Mouse (Mus musculus) kidney, postnatal 36 days (tissue): ENCODE measurements around the gene Il3.

Experiments
- DNase-seq, 2 experiments: peaks; one replicate each; pipeline ENCODE4 v3.0.0; 2021 to 2022; ENCODE audit warnings: mixed read lengths in 2 of 2

The Il3 gene

DNA sequence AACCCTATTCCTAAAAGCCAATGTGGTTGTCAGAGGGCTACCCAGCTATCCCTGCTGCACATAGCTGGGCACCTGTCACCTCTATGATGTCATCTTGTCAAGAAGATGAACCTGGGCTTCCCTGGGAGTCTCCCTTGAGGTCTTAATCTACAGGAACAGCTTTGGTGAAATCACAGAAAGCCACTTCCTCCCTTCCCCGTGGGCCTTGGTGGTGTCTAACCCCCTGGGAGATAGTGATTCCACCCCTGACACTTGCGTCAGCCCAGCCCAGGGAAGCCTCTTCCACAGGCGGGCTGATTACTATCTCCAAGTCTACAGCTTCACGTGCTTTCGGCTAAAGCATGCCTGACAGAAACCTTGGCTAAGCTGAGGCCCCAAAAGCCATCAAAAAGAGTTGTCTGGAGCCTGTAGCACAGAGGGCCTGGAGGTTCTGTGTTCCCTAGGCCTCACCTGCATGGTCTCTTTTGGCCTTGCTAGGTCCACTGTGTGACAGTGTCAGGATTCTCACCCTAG is 4.4 kb upstream of the Il3 start:
- DNase-seq: no peak

DNA sequence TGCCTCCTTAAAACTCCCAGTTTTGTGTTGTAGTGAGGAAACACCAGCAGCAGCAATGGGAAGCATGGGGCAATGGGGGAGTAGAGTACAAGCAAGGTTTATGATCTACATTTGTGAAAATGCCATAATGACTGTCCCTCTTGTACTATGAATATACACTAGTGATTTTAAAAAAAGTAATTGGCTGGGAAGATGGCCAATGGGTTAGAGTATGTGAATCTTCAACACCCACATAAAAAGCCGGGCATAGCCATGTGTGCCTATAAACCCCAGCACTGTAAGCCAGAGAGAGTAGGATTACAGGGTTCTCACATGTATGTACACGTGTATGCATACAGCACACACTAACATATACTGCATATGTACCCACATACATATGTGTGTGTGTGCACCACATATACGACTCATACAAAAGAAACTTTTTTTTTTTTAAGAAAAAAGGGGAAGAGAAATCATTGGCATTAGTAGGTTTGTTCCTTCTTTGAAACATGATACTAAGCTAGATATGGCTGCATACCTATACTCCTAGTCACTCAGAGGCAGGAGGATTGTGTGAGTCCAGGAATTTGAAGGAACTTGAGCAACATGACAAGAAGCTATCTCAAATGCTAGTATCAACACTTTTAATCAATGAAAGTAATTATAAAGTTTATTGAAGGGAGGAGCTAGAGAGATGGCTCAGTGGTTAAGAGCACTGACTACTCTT is 2.3 kb upstream of the Il3 start:
- DNase-seq: no peak

DNA sequence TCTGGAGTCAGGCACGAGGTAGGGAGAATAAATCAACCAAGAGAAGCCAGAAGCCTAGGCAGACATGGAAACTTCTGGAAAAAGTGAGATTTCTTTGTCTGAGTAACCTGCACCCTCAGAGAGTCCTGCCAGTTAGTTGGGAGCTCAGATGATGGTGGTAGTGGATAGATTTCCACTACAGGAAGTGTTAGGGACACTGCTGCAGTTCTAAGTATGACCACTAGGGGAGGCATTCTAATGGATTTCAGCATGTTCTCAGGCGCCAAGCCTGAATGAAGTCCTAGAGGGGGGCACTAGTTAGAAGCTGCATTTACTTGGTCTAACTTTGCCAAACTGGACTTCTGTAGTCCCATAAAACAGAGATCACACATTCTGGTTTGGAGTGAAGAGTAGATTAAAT is 2.5 kb downstream of the Il3 start:
- peak; percentile 55 to 71 for DNase-seq

GRCm38 (mm10) chr11:54263405-54264031 is 3.6 kb downstream of the Il3 start:
- DNase-seq: no peak

DNA sequence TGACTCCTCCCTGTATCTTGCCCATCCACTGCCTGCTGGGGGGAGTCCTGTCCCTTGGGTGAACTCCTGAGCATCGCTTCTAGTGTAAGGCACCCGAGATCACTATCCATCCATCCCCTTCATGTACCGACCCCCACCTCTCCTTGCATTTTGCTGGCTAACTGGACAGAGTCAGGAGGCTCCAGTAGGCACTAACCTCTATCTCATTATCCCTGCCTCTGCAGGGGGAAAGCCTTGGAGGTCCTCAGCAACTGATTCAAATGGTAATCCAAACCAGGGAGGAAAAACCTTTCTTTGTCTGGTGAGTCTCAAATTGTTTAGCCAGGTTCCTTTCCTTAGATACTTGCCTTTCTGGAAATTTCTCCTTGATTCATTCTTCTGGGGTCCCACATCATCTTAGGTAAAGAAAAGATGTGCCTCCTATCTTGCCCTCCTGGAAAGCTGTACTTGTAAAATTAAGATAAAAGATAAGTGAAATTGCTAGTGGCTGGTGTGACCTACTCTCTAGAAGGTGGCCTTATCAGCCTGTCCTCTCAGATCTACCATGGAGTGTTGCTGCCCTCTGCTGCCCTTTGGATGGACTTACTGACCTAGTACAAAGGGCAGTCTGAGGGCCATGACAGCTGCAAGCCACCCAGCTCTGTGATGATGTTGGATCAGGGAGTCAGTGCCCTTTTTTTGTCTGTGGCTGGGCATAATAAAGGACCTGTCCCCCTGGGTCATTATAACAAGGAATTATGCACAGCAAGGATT is 10.3 kb downstream of the Il3 start:
- peak; percentile 79 to 86 for DNase-seq

- peak in 1 of 2 experiments; percentile 10 for DNase-seq
Measured at GRCm38 (mm10) chr11:54254114-54254513, 13.0 kb downstream of the Il3 start.

- no peak for DNase-seq
Measured at GRCm38 (mm10) chr11:54250575-54250974, 16.5 kb downstream of the Il3 start.

DNA sequence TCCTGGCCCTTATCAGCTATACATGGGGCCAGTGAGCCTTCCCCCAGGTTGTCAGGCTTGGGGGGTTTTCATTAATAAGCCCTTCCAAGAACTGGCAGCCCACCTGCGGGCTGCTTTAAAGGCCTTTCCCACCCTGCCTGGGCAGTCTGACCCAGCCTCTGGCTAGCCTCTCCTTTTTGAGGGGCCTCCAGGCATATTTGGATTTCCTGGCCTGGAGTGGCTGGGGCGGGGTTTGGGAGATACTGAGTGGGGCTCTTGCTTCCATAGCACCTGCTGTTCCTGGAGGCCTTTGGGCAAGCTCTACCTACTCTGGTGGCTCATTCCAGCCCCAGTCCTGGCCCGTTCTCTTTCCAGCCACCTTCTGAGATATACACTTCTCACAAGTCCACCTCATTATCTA is 17.3 kb downstream of the Il3 start:
- DNase-seq: no peak

- no peak for DNase-seq
Measured at GRCm38 (mm10) chr11:54248940-54249717, 17.9 kb downstream of the Il3 start, which contains the start of gene Csf2. Csf2 (minus strand) TSS chr11:54249667.

DNA sequence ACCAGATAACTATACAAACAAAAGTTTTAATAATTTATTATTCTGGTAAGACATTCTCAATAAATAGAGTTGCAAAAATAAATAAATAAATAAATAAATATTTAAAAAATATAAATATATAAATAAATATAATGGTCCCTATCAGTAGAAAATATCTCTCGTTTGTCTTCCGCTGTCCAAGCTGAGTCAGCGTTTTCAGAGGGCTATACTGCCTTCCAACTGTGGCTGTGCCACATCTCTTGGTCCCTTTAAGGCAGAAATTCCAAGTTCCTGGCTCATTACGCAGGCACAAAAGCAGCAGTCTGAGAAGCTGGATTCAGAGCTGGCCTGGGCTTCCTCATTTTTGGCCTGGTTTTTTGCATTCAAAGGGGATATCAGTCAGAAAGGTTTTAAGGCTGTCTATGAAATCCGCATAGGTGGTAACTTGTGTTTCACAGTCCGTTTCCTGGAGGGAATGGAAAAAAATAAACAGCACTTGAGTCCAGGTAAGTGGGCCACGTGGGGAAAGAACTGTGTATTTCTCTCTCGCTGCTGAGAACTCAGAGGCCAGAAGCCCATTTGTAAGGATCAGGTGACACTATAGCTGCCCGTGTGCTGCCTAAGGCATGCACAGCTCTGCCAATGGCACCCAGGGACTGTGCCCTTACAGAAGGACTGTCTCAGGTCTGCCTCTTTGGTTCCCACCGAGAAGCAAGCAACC is 19.7 kb downstream of the Il3 start:
- DNase-seq: no peak

DNA sequence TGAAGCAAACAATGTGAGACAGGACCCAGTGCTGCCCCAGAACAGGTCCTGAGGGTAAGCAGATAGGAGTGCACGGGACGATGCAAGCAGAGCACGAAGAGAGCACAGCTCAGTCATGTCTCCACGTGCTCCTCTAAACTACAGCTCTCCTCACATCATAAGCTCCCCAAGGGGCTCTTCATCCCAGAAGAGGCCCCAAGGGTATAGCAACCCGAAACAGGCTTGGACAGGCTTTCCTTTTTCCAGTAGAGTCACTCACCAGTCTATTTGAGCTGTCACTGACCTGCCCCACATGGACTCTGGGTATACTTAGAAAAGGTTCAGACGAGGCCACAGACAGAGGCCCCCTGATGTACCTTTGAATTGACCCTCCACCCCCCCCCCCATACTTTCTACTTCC is 22.6 kb downstream of the Il3 start:
- DNase-seq: no peak

DNA sequence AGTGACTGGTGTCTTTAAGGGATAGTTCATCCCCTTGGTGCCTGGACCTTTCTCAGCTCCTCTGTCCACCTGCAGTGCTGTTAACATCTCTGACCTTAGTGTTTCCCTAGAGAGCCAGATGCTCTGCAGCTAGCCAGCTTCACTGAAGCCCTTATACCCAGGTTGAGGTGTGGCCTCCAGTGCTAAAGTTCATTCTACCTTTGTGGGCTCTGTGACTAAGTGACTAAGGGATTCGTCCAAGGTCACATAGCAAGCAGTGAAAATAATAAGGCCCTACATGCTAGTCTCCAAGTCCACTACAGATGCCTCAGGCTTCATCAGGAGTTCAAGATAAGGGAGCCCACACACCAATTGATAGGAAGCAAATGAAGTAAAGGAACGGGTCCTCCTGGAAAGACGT is 24.6 kb downstream of the Il3 start:
- no peak for DNase-seq

DNA sequence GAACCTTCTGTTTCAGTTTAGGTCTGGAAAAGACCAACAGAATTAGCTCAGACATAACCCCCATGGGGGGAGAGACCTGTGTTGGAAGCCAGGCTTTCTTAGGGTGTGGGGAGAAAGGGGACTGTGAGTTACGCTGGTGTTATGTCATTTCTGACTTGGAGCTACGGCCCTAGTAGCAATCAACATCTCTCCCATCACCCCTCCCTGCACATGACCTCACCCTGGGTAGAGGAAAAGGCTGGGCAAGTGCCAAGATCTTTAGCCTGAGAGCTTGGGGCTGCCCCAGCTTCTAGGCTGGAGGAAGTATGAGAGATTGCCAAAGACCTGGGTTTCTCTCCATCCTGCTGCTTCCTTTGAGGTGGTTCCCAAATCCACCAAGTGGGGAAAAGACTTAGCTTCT is 30.1 kb downstream of the Il3 start:
- peak; percentile 2 to 22 for DNase-seq

DNA sequence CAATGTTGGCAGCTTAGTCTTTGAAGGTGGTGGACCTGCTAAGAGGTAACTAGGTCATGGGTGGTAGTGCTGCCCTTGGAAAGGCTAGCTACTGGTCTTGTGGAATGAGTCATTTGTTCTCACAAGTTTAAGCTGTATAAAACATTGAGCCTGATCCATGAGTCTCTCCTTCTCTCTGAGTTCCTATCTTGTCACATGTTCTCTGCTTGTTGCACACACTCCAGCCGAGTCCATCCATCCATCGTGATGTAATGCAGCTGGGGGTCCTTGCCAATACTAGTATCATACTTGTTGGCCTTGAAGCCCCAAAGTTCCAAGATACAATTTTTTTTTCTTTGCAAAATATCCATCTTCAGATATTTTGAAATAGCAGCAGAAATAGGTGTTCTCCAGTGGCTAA is 39.6 kb downstream of the Il3 start:
- DNase-seq: no peak

DNA sequence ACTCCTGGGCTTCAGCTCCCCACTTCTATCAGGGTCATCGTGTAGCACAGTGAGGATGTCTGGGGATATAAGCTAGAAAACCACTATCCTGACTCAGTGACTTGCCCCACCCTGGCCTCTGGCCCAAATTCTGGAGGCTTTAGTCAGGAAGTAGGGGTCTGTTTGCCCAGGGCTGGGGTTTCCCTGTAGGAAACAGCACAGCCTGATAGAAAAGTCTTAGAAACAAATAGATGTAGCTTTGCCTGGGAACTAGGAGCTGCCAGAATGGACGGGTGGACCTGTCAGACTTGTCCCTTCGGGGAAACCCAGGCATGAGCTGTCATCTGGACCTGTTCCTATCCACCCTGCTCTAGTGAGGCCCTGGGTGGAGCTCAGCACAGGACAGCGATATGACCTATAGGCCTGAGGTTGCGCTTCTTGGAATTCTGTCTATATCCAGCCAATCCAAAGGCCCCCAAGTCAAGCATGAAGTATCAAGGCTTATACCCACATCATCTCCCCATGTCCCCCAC is 42.5 kb downstream of the Il3 start:
- DNase-seq: no peak

DNA sequence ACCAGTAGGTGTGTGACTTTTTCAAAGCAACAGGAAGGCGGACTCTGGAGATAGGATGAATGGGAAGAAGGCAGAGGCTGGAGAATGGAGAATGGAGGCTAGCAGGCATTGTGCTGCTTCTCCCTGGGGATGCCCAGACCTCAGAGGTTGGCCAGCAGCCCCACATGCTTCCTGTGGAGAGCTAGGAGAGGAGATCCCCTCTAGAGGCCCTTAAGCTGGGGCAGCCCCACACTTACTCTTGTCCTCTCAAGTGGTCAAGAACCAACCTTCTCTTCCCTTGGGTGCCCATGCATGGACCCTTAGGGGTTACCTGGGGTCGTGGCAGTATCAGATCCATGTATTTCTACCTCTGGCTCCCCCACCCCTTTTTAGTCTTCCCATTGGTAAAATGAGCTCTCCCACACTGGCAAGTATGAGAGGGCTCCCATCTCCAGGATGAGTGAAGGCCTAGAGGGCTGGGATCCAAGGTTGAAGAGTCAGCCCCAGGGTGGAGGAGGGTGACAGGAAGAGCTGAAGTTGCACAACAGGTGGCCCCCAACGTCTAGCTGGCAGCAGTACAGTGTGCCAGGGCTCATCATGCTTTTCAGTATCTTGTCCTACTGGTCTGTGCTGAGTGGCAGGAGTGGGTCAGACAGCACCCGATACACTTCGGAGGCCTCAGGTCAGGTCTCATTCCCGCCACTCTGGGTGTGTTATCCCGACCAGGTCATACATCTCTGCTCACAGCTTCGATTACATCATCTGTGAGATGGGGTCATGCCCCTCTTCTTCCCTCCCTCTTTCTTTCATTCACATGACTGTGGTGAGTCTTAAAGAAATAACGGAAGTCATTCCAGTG is 43.2 kb downstream of the Il3 start:
- DNase-seq: no peak

DNA sequence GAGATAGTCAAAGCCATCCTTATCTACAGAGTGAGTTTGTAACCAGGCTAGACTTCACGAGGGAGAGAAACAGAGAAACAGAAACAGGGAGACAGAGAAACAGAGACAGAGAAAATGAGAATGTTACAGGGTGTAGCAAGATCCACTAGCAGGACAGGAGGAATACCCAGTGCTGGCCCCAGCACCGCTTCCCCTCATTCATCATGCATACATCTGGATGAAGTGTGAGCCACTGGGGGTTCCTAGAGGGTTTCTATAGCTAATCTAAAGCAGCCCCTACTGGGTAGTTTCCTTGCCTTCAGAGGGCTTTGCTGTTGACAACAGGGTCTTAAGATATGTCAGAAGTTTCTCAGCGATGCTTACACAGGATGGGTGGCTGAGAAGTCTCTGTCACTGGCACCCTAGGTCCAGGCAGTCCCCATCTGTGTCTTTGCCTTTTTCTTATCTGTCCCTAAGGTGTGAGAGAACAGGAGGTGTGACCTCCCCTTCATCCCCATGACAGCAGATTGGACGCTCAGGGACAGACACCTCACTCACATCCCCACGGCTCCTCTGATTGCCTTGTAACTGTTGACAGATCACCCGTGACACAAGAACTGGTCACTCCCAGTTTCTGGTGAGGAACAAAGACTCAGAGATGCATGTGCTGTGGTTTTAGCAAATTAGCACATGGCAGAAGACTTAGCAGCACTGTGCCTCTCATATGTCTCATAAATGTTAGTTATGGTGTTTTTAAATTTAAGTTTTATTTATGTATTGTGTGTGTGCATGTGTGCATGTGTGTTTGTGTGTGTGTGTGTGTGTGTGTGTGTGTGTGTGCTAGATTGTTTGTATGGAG is 47.0 kb downstream of the Il3 start:
- DNase-seq: no peak

DNA sequence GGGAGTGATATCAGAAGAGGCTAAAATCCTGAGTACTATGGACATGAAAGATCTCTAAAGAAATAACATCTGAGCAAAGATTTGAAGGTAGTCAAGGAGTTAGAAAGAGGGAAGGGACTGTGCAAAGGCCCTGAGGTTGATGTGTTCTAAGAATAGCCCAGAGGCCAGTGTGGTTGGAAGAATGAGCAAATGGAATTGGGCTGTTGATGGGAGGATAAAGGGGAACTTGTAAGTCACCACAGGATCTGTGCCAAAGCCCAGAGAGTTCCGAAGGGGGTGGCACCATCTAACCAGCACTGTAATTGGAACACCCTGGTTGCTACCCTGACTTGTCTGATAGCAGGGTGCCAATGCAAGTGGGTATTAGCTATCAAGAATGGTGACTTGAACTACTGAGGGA is 47.9 kb downstream of the Il3 start:
- DNase-seq: no peak

DNA sequence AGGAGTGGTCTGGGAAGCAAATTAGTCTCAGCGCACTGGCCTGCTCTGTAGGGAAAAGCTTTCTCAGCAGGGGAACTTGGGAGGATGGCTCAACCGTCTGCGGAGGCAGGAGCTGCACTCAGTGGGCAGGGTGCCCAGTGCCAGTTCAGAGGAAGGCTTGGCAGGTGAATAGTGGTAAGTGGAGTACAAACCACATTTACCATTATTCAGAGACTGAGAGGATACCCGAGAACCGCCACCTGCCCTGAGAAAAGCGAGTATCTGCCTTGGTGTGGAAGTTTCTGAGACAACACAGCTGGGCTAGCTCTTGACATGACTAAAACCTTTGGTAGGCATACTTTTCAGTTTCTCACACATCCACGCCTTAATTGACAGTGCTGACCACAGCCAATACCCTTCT is 49.7 kb downstream of the Il3 start:
- no peak for DNase-seq

- DNase-seq: no peak
Measured at GRCm38 (mm10) chr11:54216091-54216490, 51.0 kb downstream of the Il3 start.
